Mouse (Mus musculus) naive thymus-derived CD4-positive, alpha-beta T cell, adult 2 months (primary cell): Measurements from ENCODE around the gene Sdc3.

Source experiments
- DNase-seq: peaks from one replicate; pipeline ENCODE4 v3.0.0-alpha.2; 2011; ENCODE audit warnings: low read depth

Gene Sdc3

GRCm38 (mm10) chr4:130794771-130795170, 2.4 kb downstream of the Sdc3 start:
- no peak for DNase-seq

- DNase-seq = no peak
Observed at GRCm38 (mm10) chr4:130795970-130796369, 3.6 kb downstream of the Sdc3 start.

- no peak for DNase-seq
Observed at GRCm38 (mm10) chr4:130797201-130798051, 5.1 kb downstream of the Sdc3 start.

- no peak for DNase-seq
Observed at GRCm38 (mm10) chr4:130798416-130798815, 6.1 kb downstream of the Sdc3 start.

- DNase-seq = no peak
Observed at GRCm38 (mm10) chr4:130799118-130799517, 6.8 kb downstream of the Sdc3 start.

GRCm38 (mm10) chr4:130799582-130799981, 7.2 kb downstream of the Sdc3 start:
- no peak for DNase-seq

GRCm38 (mm10) chr4:130800147-130800546, 7.8 kb downstream of the Sdc3 start:
- no peak for DNase-seq

GRCm38 (mm10) chr4:130801198-130801597, 8.9 kb downstream of the Sdc3 start:
- no peak for DNase-seq

GRCm38 (mm10) chr4:130801624-130802329, 9.4 kb downstream of the Sdc3 start:
- peak; percentile 71 for DNase-seq

- no peak for DNase-seq
Observed at GRCm38 (mm10) chr4:130803591-130803990, 11.3 kb downstream of the Sdc3 start.

GRCm38 (mm10) chr4:130804292-130804691, 12.0 kb downstream of the Sdc3 start:
- DNase-seq = no peak

GRCm38 (mm10) chr4:130804771-130805361, 12.5 kb downstream of the Sdc3 start:
- no peak for DNase-seq

- DNase-seq = no peak
Observed at GRCm38 (mm10) chr4:130805746-130806145, 13.4 kb downstream of the Sdc3 start.

GRCm38 (mm10) chr4:130806746-130807145, 14.4 kb downstream of the Sdc3 start:
- no peak for DNase-seq

- DNase-seq = no peak
Observed at GRCm38 (mm10) chr4:130809784-130810183, 17.4 kb downstream of the Sdc3 start.

GRCm38 (mm10) chr4:130810845-130811244, 18.5 kb downstream of the Sdc3 start:
- DNase-seq = no peak

GRCm38 (mm10) chr4:130811385-130811784, 19.0 kb downstream of the Sdc3 start:
- DNase-seq = no peak

GRCm38 (mm10) chr4:130813958-130814357, 21.6 kb downstream of the Sdc3 start:
- no peak for DNase-seq

- DNase-seq = no peak
Observed at GRCm38 (mm10) chr4:130814742-130815330, 22.5 kb downstream of the Sdc3 start.

GRCm38 (mm10) chr4:130815860-130816259, 23.5 kb downstream of the Sdc3 start:
- DNase-seq = no peak

GRCm38 (mm10) chr4:130819806-130820205, 27.5 kb downstream of the Sdc3 start:
- DNase-seq = no peak

- no peak for DNase-seq
Observed at GRCm38 (mm10) chr4:130820594-130821255, 28.4 kb downstream of the Sdc3 start.
